Mouse (Mus musculus) cortical plate, adult 2 months (tissue): ENCODE measurements around the gene Ifih1.

ENCODE experiments used
- CTCF ChIP-seq: fragments of 200-500 bp; IDR thresholded peaks from 2 replicates; pipeline ENCODE4 v1.5.1; 2011; ENCODE audit warnings: mild to moderate bottlenecking, control low read depth, low read length; ENCODE audit not compliant: insufficient read depth; ENCODE audit errors: extremely low read depth
- POLR2A ChIP-seq: fragments of 200-500 bp; IDR thresholded peaks from 2 replicates; pipeline ENCODE4 v1.6.1; 2011; ENCODE audit warnings: mild to moderate bottlenecking, low read length, control low read depth; ENCODE audit not compliant: insufficient read depth; ENCODE audit errors: extremely low read depth

DNA sequence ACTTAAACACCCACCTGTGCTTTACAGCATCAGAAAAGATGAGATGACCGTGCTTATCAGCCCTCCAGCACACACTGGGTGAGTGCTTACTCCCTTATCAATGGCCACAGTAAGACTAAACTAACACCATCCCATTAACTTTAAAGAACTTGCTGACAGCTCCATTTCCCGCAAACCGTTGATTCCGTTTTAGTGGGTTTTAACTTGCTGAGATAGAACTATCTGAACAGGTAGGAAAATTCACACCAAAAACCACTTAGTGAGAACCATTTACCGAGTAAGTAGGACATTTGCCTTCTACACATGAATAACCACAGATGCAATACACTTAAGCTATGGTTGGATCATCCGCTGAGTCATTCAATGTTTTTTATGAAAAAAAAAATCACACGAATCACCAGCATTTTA, 27.1 kb downstream of the Ifih1 start:
- TF ChIP-seq POLR2A (no peak), CTCF (no peak)
